Mouse (Mus musculus): ENCODE data around the gene Calu. TPM values are rescaled to one million over a fixed set of nuclear protein-coding genes. Genes with fewer than 3 reads are reported as not detected.

Gene Calu
- polyA plus RNA-seq (2012; rRNA removed) = 95.3 and 108 TPM in 2 replicates

DNA sequence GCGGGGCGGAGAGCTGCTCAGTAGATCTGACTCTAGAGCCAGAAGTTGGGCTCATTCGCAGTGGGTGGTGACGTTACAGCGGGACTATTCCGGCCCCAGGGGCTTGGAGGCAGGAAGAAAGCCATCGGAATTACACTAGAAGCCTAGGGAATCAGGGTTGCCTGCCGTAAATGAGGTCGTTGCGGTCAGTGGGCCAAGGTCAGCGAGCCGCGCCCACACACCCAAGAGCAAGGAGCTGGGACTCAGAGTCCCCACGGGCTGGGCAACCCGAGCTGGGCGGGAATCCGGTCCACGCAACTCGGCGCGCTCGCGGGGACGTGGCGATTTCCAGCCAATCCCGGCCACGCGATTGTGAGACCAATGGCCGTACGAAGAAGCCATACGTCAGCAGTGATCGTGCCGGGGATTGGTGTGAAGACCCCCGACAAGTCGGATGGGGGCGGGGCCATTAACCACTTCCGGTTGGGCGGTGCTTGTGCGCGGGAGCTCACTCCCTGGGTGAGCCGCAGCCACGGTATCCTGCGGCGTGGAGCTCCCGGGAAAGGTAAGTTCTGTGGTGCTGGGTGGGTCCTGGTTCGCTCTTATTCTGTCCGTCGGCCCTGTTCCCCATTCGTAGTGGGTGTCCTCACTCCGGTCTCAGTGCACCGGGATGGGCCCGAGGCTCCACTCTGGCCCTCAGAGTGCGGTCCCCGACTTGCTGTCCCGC lies at the start of gene Calu:
Gene Calu (plus strand): TSS at position 405 of the 706 bp plus-strand sequence.

DNA sequence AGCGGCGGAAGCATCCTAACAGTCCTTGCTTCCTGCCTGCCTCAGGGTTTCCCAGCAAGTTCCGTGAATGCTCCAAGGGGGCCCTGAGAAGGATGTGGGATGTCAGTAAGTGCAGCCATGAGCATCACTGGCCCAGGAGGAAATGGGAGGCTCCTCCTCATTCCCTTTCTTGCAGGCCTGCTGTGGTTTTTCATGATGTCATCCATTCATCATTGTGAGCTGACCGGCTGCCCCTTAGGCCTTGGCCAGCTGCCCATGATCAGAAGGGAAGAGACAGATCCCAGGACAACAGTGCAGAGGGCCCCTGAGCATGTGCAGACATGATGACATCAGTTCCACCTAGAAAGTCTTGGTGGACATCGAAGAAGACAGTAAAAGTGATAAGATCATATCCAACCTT lies 29.0 kb upstream of the Calu start, which contains the start of gene Fam71f1:
Gene Fam71f1 (plus strand): TSS at position 262 of the 400 bp plus-strand sequence.

DNA sequence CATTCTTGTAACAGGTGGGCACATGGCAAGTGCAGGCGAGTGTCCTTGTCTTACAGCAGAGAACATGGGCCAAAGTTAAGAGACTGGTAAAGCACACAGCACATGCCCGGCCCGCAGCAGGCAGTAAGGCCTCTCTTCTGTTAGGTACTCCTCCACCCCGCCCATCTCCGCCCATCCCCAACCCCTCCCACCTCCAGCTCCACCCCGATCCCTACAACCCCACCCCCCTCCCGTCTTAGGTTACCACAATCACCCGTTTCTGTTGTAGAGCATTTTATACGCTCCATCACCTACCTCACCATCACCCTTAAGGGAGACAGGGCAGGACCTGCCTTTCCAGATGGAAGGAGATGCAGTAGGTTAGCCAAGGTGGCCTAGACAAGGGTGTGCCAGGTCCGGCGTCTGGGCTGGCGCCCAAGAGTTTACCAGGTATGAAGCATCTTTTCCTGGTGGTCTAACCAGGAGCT lies 40.2 kb downstream of the Calu start, which contains the start of gene Opn1sw:
Gene Opn1sw (minus strand): TSS at position 417 of the 467 bp plus-strand sequence.

DNA sequence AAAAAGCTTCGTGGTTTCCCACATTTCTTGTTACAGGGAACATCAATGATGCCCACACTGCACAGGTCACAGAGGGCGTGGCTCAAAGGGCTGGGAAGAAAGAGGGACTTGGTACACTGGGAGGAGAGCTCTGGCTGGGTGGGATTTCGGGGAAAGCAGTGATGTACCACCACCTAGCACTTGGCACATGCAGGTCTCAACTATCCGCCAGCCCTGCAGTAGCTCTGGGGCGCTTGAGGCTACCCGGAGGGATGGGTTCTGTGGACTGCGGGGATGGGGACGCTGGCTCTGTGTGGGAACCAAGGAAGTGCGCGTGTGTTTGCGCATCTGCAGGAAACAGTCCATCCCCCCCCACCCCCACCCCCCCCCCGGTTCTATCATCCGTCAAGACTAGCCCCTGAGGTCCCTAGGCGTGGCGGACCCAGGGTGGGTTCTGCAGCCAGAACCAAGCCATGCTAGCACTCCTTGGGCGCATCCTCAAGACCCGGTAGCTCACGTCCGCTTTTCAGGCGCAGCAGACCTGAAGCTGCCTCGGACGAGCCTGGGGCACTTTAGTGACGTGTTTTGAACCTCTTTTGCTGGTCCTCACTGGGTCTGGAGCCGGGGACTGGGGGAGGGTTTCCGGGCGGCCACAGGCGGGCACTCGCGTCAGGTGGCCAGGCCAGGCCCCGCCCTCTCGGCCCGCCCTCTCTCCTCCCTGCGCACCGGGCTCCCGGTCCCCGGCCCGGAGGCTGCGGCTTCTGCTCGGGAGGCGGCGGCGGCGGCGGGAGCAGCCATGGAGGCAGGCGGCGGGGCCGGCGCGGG lies 48.2 kb downstream of the Calu start, which contains the start of gene Ccdc136:
Gene Ccdc136 (plus strand): TSS at position 400 of the 804 bp plus-strand sequence.

Other genes with a start within 250 kb of the Calu start
- gene Rbm28, start 183.1 kb upstream of the Calu start, polyA plus RNA-seq (2012; rRNA removed) = 80.4 and 88.8 TPM in 2 replicates
- 13.6 and 14.4 TPM in 2 replicates for gene Prrt4, start 168.5 kb upstream of the Calu start, polyA plus RNA-seq (2012; rRNA removed)
- 70.6 and 76.8 TPM in 2 replicates for gene Impdh1, start 131.7 kb upstream of the Calu start, polyA plus RNA-seq (2012; rRNA removed)
- gene Hilpda, start 75.6 kb upstream of the Calu start, polyA plus RNA-seq (2012; rRNA removed) = 31.5 and 35.4 TPM in 2 replicates
- 2.3 and 2.4 TPM in 2 replicates for gene Fam71f2, start 68.5 kb upstream of the Calu start, polyA plus RNA-seq (2012; rRNA removed)
- gene Fam71f1, start 28.9 kb upstream of the Calu start, polyA plus RNA-seq (2012; rRNA removed) = not detected in 2 replicates
- gene Opn1sw, start 40.4 kb downstream of the Calu start, polyA plus RNA-seq (2012; rRNA removed) = 0.20 and 0.49 TPM in 2 replicates
- 59.2 and 64.4 TPM in 2 replicates for gene Ccdc136, start 48.2 kb downstream of the Calu start, polyA plus RNA-seq (2012; rRNA removed)
- gene Flnc, start 85.2 kb downstream of the Calu start, polyA plus RNA-seq (2012; rRNA removed) = 2.1 and 3.3 TPM in 2 replicates
- gene Atp6v1f, start 119.6 kb downstream of the Calu start, polyA plus RNA-seq (2012; rRNA removed) = 329 and 373 TPM in 2 replicates
- gene Atp6v1fnb, start 123.4 kb downstream of the Calu start, polyA plus RNA-seq (2012; rRNA removed) = 0.22 and 0.35 TPM in 2 replicates
- gene Kcp, start 159.9 kb downstream of the Calu start, polyA plus RNA-seq (2012; rRNA removed) = 41.0 and 48.8 TPM in 2 replicates
- 1.7 and 1.8 TPM in 2 replicates for gene Irf5, start 178.6 kb downstream of the Calu start, polyA plus RNA-seq (2012; rRNA removed)

All from central nervous system, embryonic 18 days (tissue).